Mouse (Mus musculus): ENCODE data around the gene Olfr624.
"Not testable (repeated sequence)": the region's sequence is repeated elsewhere in the genome, so short reads cannot be mapped to it uniquely, and the experiment has no call there.

Olfr624 gene

DNA sequence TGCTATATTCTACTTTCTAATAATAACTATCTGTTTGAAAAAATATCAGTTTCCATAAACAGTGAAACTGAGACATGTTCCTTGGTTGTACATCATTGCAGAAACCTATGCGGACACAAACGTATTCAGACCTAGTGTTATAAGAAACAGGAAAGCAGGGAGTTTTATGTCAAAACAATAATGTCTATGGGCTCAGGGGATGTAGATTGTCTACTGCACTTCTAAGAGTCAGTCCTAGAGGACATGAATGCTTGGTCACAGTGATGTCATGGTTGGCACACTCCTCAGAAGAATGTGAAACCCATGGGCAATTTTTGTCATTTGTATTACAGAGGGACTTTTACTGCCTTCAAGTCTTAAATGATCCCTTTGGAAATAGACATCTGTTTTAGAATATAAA, at the start of gene Olfr624:
Gene Olfr624, minus strand, starts transcription at position 101 of the 400 bp plus-strand sequence.
- no peak for DNase-seq (ENCODE audit: low spot score)

DNA sequence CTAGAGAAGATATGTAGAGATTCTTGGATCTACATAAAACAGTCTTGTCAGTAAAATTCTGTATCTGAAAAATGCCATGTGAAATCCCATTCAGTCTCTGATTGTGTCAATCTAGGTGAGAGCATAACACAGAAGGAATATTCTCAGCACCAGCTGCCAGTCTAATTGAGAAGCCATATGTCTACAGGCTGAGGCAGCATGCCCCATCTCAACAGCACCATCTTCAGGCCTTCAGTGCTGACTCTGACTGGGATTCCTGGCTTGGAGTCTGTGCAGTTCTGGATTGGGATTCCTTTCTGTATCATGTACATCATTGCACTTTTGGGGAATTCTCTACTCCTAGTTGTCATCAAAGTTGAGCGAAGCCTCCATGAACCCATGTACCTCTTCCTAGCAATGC, 45.4 kb upstream of the Olfr624 start:
- DNase-seq (ENCODE audit: low spot score): not testable (repeated sequence)

DNA sequence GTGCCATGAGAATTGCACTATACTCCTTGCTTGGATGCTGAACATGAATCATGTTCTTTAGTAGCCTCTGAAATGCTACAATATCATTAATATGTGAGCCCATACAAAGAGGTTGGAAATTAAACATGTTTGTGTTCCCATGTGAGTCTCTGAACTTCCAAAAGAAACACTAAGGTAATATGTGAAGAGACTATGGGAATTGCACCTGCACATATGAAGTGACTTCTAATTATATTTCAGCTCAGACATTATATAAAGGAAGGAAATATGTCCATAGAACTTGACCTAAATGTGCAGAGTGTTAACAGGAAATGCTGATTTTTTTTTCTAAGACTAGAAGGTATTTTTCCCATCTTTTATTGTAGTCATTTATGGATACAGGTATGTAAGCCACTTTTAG, 43.4 kb upstream of the Olfr624 start, which contains the start of gene Olfr243:
Gene Olfr243, plus strand, starts transcription at position 301 of the 400 bp plus-strand sequence.
- DNase-seq (ENCODE audit: low spot score): no peak

DNA sequence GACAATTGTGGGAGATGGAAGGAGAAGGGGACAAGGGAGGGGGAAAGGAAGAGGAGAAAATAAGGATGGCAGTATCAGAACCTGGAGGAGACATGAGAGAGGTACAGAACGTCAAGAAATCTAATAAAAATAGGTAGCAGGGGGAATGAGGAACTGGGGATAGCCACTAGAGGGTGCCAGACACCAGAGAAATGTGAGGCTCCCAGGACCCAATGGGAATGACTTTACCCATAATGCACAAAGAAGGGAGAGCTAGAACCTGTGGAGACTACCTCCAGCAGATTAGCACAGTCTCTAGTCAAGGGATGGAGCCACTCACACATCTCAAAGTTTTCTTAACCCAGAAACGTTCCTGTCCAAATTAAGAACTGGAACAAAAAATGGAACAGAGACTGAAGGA, 41.0 kb upstream of the Olfr624 start:
- DNase-seq (ENCODE audit: low spot score): no peak

DNA sequence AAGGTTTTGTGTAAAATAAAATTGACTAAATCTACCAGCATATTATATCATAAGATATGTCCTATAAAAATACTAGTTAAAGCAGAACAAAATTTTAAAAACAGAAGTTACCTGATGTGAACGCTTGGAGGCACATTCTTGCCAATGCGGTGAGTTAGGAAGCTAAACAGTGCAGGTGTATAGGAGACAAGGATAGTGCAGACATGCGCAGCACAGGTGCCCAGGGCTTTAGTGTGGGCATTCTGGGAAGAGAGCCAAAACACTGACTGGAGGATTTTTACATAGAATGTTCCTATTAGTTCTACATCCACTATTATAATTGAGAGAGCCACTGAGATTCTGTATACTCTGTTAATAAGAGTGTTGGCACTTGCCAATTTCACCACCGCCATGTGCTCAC, 28.5 kb upstream of the Olfr624 start:
- no peak for DNase-seq (ENCODE audit: low spot score)

DNA sequence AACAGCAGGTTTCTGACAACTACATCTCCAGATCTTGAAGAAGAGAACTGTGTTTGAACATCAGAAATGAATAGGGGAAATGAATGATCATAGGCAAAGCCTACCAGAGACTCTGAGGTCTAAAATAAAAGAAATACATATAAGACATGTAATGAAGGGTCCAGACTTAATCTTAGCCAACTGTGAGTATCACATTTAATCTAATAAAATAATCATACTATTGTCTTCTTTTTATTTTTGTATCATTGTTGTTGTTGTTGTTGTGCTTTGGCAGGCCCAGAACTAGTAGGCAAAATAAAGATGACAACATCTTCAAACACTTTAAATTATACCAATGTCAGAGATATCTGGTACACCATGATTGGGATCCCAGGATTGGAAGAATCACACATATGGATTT, 11.4 kb upstream of the Olfr624 start, which contains the start of gene Olfr625-ps1:
Gene Olfr625-ps1, plus strand, starts transcription at position 301 of the 400 bp plus-strand sequence.
- no peak for DNase-seq (ENCODE audit: low spot score)

DNA sequence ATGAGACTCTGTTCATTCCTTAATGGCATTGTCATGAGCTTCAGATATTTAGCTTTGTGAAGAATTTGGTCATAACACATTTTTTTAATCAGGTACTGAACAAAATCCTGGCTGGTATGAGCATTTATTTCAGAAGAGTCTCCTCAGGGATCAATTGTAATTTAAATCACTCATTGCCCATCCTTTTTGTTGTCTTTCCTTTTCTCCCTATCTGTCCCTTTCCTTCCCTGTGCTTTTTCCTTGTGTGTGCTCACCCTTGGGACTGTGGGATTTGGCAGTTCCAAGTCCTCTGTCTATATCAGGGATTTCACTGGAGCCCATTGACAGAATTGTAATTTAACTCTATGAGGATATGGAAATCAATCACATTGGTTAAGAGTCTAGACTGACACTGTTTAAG, 7.4 kb downstream of the Olfr624 start, which contains the start of gene Olfr623:
Gene Olfr623, minus strand, starts transcription at position 101 of the 400 bp plus-strand sequence.
- no peak for DNase-seq (ENCODE audit: low spot score)

DNA sequence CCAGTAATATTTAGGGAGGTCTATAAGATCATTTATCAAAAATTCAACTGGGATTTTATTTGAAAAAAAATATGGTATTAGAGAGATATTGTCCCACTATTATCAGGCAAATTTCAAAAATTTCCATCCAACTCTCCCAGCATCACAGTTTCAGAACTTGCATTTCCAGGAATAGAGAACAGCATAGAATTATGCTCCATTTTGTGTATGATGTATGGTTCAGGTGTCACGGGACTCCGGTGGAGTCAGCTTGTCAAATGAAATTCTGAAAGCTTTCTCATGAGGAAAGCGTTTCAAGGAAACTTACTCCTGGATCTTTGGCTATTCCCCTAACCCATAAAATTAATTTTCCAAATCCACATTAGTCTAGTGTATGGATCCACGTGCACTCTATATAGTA, 26.9 kb downstream of the Olfr624 start:
- DNase-seq (ENCODE audit: low spot score): no peak

DNA sequence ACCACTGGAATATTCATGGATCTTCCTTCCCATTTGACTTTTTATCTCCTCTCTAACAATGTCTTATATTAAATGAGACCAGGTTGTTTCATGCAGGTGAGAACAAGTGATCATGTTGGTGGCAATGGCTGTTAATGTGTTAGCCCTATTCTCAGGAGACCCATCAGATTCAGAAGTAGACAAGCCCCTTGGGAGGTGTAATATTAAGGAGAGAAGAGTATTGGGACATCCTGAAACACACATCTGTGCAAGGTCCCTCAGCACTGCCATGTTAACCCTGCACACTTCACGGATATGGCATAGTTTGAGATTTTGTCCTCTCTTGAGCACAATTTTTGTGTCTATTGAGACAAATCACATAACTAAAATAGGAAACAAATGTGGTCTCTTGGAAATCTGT, 28.4 kb downstream of the Olfr624 start, which contains the start of gene Olfr622:
Gene Olfr622, minus strand, starts transcription at position 101 of the 400 bp plus-strand sequence.
- DNase-seq (ENCODE audit: low spot score): no peak

DNA sequence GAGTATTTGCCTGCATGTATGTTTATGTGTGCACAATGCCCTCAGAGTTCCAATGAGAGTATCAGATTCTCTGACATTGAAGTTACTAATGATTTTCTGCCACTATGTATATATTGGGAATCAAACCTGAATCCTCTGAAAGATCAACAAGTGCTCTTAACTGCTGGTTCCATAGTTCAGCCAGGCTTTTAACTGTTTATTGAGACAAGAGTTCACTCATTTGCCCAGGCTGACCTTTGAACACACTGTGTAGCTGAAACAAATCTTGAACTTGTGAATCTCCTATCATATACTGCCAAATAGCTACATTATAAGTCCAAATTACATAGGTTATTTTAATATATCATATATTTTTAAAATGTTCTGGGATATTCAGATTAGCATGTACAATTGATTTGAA, 34.2 kb downstream of the Olfr624 start:
- no peak for DNase-seq (ENCODE audit: low spot score)
